In genomic region chr16:58461856-58462518, GRCm38 (mm10) we compare ENCODE assay signal across 11 mouse cellular contexts. TPM values are rescaled to one million over a fixed set of nuclear protein-coding genes. Genes with fewer than 3 reads are reported as not detected.
DNase-seq lines count a peak whose midpoint lies in the region; ATAC-seq and TF ChIP-seq lines count a peak whose summit lies in the region.
"Had no signal": no experiment of that assay in that cellular context is flagged by ENCODE, and none has a peak within 500 bp of the region (broad histone marks: within the 10 kb centered on the region; RNA-seq: fewer than 3 reads in every experiment).

No protein-coding gene starts in this region.

- 0 out of 2 replicates have a peak, but pooled peaks cover 7% of the 10 kb centered on the region for H3K4me1 ChIP-seq in heart, postnatal 0 days (ENCODE audit: control insufficient read depth, insufficient read depth)
- no peaks in the 10 kb centered on the region for H3K4me1 ChIP-seq in forebrain, embryonic 14.5 days (ENCODE audit: control insufficient read depth, insufficient read depth, low read length)

- no peak overlapping the region for H3K4me2 ChIP-seq in heart, postnatal 0 days (ENCODE audit: low read depth, low read length)
- H3K4me2 ChIP-seq in forebrain, embryonic 14.5 days (ENCODE audit: low read length): no peak overlapping the region

- H3K36me3 ChIP-seq in heart, postnatal 0 days (replicated peaks; ENCODE audit: control insufficient read depth, insufficient read depth, low read length): peaks cover 57% of the 10 kb centered on the region
- peaks cover 46% of the 10 kb centered on the region for H3K36me3 ChIP-seq in forebrain, embryonic 14.5 days (ENCODE audit: control insufficient read depth, insufficient read depth, low read length)

- H3K27ac ChIP-seq in heart, postnatal 0 days (ENCODE audit: low read depth): no peak overlapping the region
- H3K27ac ChIP-seq in forebrain, embryonic 14.5 days (ENCODE audit: low read depth, low read length): no peak overlapping the region

- intact Hi-C loops in heart, postnatal 14 days (cut with DNase I): no loop called here

- H3K9me3 ChIP-seq in heart, postnatal 0 days (replicated peaks; ENCODE audit: control insufficient read depth, low read length): no peaks in the 10 kb centered on the region
- no peaks in the 10 kb centered on the region for H3K9me3 ChIP-seq in forebrain, embryonic 14.5 days (replicated peaks; ENCODE audit: control insufficient read depth, low read length)

- H3K27me3 ChIP-seq in heart, postnatal 0 days (ENCODE audit: control insufficient read depth, insufficient read depth, low read length): no peaks in the 10 kb centered on the region
- no peaks in the 10 kb centered on the region for H3K27me3 ChIP-seq in forebrain, embryonic 14.5 days (replicated peaks; ENCODE audit: control insufficient read depth, insufficient read depth, low read length)

- TF ChIP-seq EP300 in heart, postnatal 0 days (IDR thresholded peaks at IDR 0.05; ENCODE audit: low read depth): no peak

- DNase-seq in heart, postnatal 0 days (ENCODE audit: low spot score): no peak
- DNase-seq in heart, postnatal 14 days: no peak
- DNase-seq in retina, embryonic 14.5 days (ENCODE audit: low spot score): peak; percentile 21
- DNase-seq in retina, postnatal 1 day: no peak
- no peak for DNase-seq in forebrain, embryonic 14.5 days (ENCODE audit: low spot score)
- no peak for DNase-seq in adrenal gland, adult (ENCODE audit: inconsistent age in 2 of 2, low spot score in 1 of 2)
- no peak for DNase-seq in adrenal gland, postnatal 25 days
- no peak for DNase-seq in adrenal gland, adult 2 months
- DNase-seq: gastrocnemius, postnatal 36 days; lung, postnatal 10 days; right cerebral cortex, postnatal 4 days had no signal

- H3K4me3 ChIP-seq in heart, postnatal 0 days (ENCODE audit: low read depth, low read length): no peak overlapping the region
- H3K4me3 ChIP-seq in forebrain, embryonic 14.5 days (ENCODE audit: low read depth, low read length): no peak overlapping the region

- ATAC-seq in heart, postnatal 0 days (ENCODE audit: insufficient read depth, low read depth): no peak
- peak; percentile 53; the same call in 1 of the 2 replicates for ATAC-seq in forebrain, embryonic 14.5 days

- H3K9ac ChIP-seq in heart, postnatal 0 days (replicated peaks; ENCODE audit: low read depth, low read length): no peak overlapping the region
- H3K9ac ChIP-seq in forebrain, embryonic 14.5 days (ENCODE audit: low read length): no peak overlapping the region

- peak; percentile 54 for TF ChIP-seq CTCF in heart, postnatal 0 days (IDR thresholded peaks at IDR 0.05; ENCODE audit: low read depth)

- WGBS in heart, postnatal 0 days: 93% methylated on average over 2 of the region's 2 CpGs
- 92% methylated on average over 2 of the region's 2 CpGs for WGBS in forebrain, embryonic 14.5 days

RNA-seq across cellular contexts. Expression of gene Dcbld2, which starts 53.7 kb away (rescaled TPM):
- total RNA-seq in heart, postnatal 0 days (2014; rRNA removed; ENCODE audit: low replicate concordance): 26.5 and 38.4 TPM in 2 replicates
- polyA plus RNA-seq in heart, postnatal 0 days (2015; fragmentation: Nextera tagmentation; extraction: Ambion mirVana): 3.9 and 4.1 TPM in 2 replicates
- 10 to 100 TPM; 21.7 to 23.5 TPM for total RNA-seq in heart, postnatal 14 days (2021)
- 6.5 and 6.9 TPM in 2 replicates for polyA plus RNA-seq in forebrain, embryonic 14.5 days (2014; fragmentation: Nextera tagmentation; extraction: Ambion mirVana)
- 11.5 and 14.6 TPM in 2 replicates for total RNA-seq in adrenal gland, postnatal 25 days (2021)
- 10 to 100 TPM in 1 of 2 experiments, 1 to 10 TPM in 1; 9.9 to 14.0 TPM for total RNA-seq in adrenal gland, adult 2 months (2021)
- polyA plus RNA-seq in adrenal gland, adult 2 months (2012; rRNA removed): 4.2 and 4.4 TPM in 2 replicates
